Comparison of ENCODE assay signal across 8 mouse cellular contexts in the genomic region with DNA sequence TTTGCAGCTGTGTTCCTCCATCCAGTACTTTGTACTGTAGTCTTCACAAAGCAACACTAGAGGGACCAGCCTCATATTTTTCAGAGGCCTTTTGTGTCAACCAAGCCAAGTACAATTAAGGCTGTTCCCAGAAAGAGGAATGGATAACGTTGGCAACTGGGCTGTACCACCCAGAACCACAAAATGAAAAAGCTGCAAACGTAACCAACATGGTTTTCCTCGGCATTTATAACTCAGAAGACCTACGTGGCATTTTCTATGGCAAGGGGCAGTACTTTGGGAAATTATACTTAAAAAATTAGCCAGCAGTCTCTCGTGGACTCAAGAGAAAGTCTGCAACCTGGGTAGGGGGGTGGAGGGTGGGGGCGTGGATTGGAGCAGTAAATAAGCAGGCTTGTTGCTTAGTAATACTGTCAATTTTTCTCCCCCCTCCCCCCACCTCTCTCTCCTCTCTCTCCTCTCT.
DNase-seq lines count a peak whose midpoint lies in the region; ATAC-seq lines count a peak whose summit lies in the region.

No protein-coding gene starts in this region.

- 0 out of 2 replicates have a peak overlapping the region, but pooled peaks have one; percentile 11 for H3K9ac ChIP-seq in heart, embryonic 13.5 days
- no peak overlapping the region for H3K9ac ChIP-seq in neural tube, embryonic 13.5 days

- no peaks in the 10 kb centered on the region for H3K36me3 ChIP-seq in heart, embryonic 13.5 days
- no peaks in the 10 kb centered on the region for H3K36me3 ChIP-seq in neural tube, embryonic 13.5 days

- H3K4me1 ChIP-seq in heart, embryonic 13.5 days, result peaks cover 21% of the 10 kb centered on the region
- peaks cover 29% of the 10 kb centered on the region for H3K4me1 ChIP-seq in neural tube, embryonic 13.5 days (replicated peaks)

- WGBS in heart, embryonic 13.5 days, result 19% methylated on average over 6 of the region's 6 CpGs
- 21% methylated on average over 6 of the region's 6 CpGs for WGBS in neural tube, embryonic 13.5 days

- ATAC-seq in heart, embryonic 13.5 days (ENCODE audit: extremely low read depth, insufficient number of reproducible peaks, low FRiP score, low TSS enrichment), result no peak
- peak; percentile 85 for ATAC-seq in neural tube, embryonic 13.5 days (ENCODE audit: low read depth)
- ATAC-seq in monocyte, adult 5-6 weeks (replicated peaks; ENCODE audit: insufficient number of reproducible peaks, low FRiP score, low TSS enrichment, poor library complexity, severe bottlenecking), result no peak

- peak; percentile 11 for DNase-seq in gastrocnemius, postnatal 25 days
- DNase-seq in gastrocnemius, postnatal 14 days, result no peak
- DNase-seq in embryo, embryonic 11 days, result peak; percentile 68
- peak; percentile 6 to 32 for DNase-seq in kidney, postnatal 36 days
- no peak for DNase-seq in frontal cortex, postnatal 36 days (ENCODE audit: low spot score in 2 of 2)

- H3K27me3 ChIP-seq in heart, embryonic 13.5 days (replicated peaks), result no peaks in the 10 kb centered on the region
- H3K27me3 ChIP-seq in neural tube, embryonic 13.5 days, result no peaks in the 10 kb centered on the region

- peak overlapping the region; percentile 51 for H3K4me2 ChIP-seq in heart, embryonic 13.5 days
- peak overlapping the region; percentile 42 for H3K4me2 ChIP-seq in neural tube, embryonic 13.5 days

- H3K4me3 ChIP-seq in heart, embryonic 13.5 days, result 0 out of 2 replicates have a peak overlapping the region, but pooled peaks have one; percentile 3
- H3K4me3 ChIP-seq in neural tube, embryonic 13.5 days, result 0 out of 2 replicates have a peak overlapping the region, but pooled peaks have one; percentile 9

- H3K27ac ChIP-seq in heart, embryonic 13.5 days (replicated peaks), result 0 out of 2 replicates have a peak overlapping the region, but pooled peaks have one; percentile 50
- peak overlapping the region; percentile 52 for H3K27ac ChIP-seq in neural tube, embryonic 13.5 days (replicated peaks)

- H3K9me3 ChIP-seq in heart, embryonic 13.5 days, result no peaks in the 10 kb centered on the region
- no peaks in the 10 kb centered on the region for H3K9me3 ChIP-seq in neural tube, embryonic 13.5 days

- intact Hi-C loops in gastrocnemius, postnatal 14 days (cut with DNase I; ENCODE audit: low total_unique reads), result loop anchor here (10.0 kb wide), 1 partner anchor 128 kb away; no protein-coding TSS in a partner anchor

Comparison
In these comparisons a context has a peak if more than half of its experiments do, and no peak if none do; other contexts are left out.
1. DNase-seq: peak in gastrocnemius, postnatal 25 days (single experiment), embryo, embryonic 11 days (single experiment) and kidney, postnatal 36 days (2 of 2); none in gastrocnemius, postnatal 14 days (single experiment) and frontal cortex, postnatal 36 days (0 of 2).